Mouse (Mus musculus): ENCODE measurements around the gene Dand5. TPM values are rescaled to one million over a fixed set of nuclear protein-coding genes. Genes with fewer than 3 reads are reported as not detected.

Gene Dand5
- polyA plus RNA-seq, 1 experiment: 2.9 TPM

DNA sequence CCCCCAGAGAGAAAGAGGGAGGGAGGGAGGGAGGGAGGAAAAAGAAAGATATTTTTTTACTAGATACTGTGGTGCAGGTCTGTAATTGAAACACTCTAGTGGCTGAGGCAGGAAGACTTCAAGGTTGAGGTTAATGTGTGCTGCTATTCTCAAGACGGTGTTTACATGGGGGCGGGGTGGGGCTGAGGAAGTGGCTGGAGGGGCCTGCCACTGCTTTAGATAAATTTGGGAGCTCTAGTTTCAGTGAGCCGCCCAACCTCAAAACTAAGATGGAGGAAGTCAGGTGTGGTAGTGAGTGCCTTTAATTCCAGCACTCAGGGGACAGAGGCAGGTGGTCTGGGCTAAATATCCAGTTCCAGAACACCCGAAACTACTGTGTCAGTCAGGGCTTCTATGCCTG lies 3.0 kb upstream of the Dand5 start:
- no peak for DNase-seq
- H3K4me3 ChIP-seq (replicated peaks; ENCODE audit: extremely low read depth, low read depth, low read length): no peak overlapping the region
- WGBS: 37% methylated on average over 4 of the region's 4 CpGs
- 0 out of 2 replicates have a peak, but pooled peaks cover 2% of the 10 kb centered on the region for H3K4me1 ChIP-seq (ENCODE audit: control insufficient read depth, insufficient read depth, low read length)
- no peak for TF ChIP-seq CTCF (IDR thresholded peaks at IDR 0.05; ENCODE audit: insufficient read depth, low read length)
- no peak for TF ChIP-seq POLR2A (IDR thresholded peaks at IDR 0.05; ENCODE audit: borderline replicate concordance, extremely low read depth, low read depth, low read length)

DNA sequence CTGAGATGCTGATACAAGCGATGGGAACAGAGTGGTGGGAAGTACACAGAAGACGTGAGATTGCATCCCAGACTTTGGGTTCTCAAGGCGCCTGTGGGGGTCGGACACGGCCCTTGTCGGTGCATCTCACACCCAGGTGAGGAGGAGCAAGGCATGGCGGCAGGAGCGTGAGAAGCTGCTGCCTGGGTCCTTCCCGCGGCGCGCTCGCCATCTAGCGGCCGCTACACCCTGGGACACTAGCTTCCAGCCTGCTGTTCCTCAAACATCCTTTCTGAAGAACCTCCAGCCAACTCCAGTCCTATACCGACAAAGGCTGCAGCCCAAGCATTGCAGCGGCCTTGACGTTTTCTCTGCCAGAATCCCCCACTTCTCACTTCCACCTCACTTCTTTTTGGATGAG lies 1.0 kb upstream of the Dand5 start:
- Histone ChIP-seq H3K4me1 (ENCODE audit: control insufficient read depth, insufficient read depth, low read length) (0 out of 2 replicates have a peak, but pooled peaks cover 2% of the 10 kb centered on the region), H3K4me3 (replicated peaks; ENCODE audit: extremely low read depth, low read depth, low read length) (no peak overlapping the region)
- TF ChIP-seq POLR2A (IDR thresholded peaks at IDR 0.05; ENCODE audit: borderline replicate concordance, extremely low read depth, low read depth, low read length): no peak
- peak; percentile 75 for TF ChIP-seq CTCF (IDR thresholded peaks at IDR 0.05; ENCODE audit: insufficient read depth, low read length)
- peak; percentile 53 for DNase-seq
- WGBS: 2% methylated on average over 18 of the region's 18 CpGs

- no peak for DNase-seq
- Histone ChIP-seq H3K4me3 (replicated peaks; ENCODE audit: extremely low read depth, low read depth, low read length) (no peak overlapping the region), H3K4me1 (ENCODE audit: control insufficient read depth, insufficient read depth, low read length) (peaks cover 4% of the 10 kb centered on the region)
- TF ChIP-seq CTCF (IDR thresholded peaks at IDR 0.05; ENCODE audit: insufficient read depth, low read length): no peak
- TF ChIP-seq POLR2A (IDR thresholded peaks at IDR 0.05; ENCODE audit: borderline replicate concordance, extremely low read depth, low read depth, low read length): no peak
- WGBS: 77% methylated on average over 17 of the region's 17 CpGs
These were observed 6.5 kb downstream of the Dand5 start for GRCm38 (mm10) chr8:84816117-84816516.

- 10% methylated on average over 9 of the region's 9 CpGs for WGBS
- Histone ChIP-seq H3K4me3 (replicated peaks; ENCODE audit: extremely low read depth, low read depth, low read length) (no peak overlapping the region), H3K4me1 (ENCODE audit: control insufficient read depth, insufficient read depth, low read length) (peaks cover 4% of the 10 kb centered on the region)
- TF ChIP-seq POLR2A (IDR thresholded peaks at IDR 0.05; ENCODE audit: borderline replicate concordance, extremely low read depth, low read depth, low read length) (no peak), CTCF (IDR thresholded peaks at IDR 0.05; ENCODE audit: insufficient read depth, low read length) (peak; percentile 92)
- peak; percentile 98 for DNase-seq
These were observed 7.1 kb downstream of the Dand5 start for GRCm38 (mm10) chr8:84815547-84815946.

GRCm38 (mm10) chr8:84814555-84815441 lies 7.8 kb downstream of the Dand5 start:
- no peak overlapping the region for H3K4me3 ChIP-seq (replicated peaks; ENCODE audit: extremely low read depth, low read depth, low read length)
- WGBS: 37% methylated on average over 19 of the region's 19 CpGs
- TF ChIP-seq CTCF (IDR thresholded peaks at IDR 0.05; ENCODE audit: insufficient read depth, low read length) (no peak), POLR2A (IDR thresholded peaks at IDR 0.05; ENCODE audit: borderline replicate concordance, extremely low read depth, low read depth, low read length) (no peak)
- DNase-seq: peak; percentile 5
- peaks cover 4% of the 10 kb centered on the region for H3K4me1 ChIP-seq (ENCODE audit: control insufficient read depth, insufficient read depth, low read length)

- no peak for DNase-seq
- TF ChIP-seq CTCF (IDR thresholded peaks at IDR 0.05; ENCODE audit: insufficient read depth, low read length) (no peak), POLR2A (IDR thresholded peaks at IDR 0.05; ENCODE audit: borderline replicate concordance, extremely low read depth, low read depth, low read length) (no peak)
- 82% methylated on average over 11 of the region's 11 CpGs for WGBS
- H3K4me1 ChIP-seq (ENCODE audit: control insufficient read depth, insufficient read depth, low read length): peaks cover 4% of the 10 kb centered on the region
- H3K4me3 ChIP-seq (replicated peaks; ENCODE audit: extremely low read depth, low read depth, low read length): no peak overlapping the region
These were observed 8.4 kb downstream of the Dand5 start for GRCm38 (mm10) chr8:84814240-84814554.

GRCm38 (mm10) chr8:84813830-84814229 lies 8.8 kb downstream of the Dand5 start:
- 91% methylated on average over 3 of the region's 3 CpGs for WGBS
- Histone ChIP-seq H3K4me1 (ENCODE audit: control insufficient read depth, insufficient read depth, low read length) (peaks cover 4% of the 10 kb centered on the region), H3K4me3 (replicated peaks; ENCODE audit: extremely low read depth, low read depth, low read length) (no peak overlapping the region)
- TF ChIP-seq POLR2A (IDR thresholded peaks at IDR 0.05; ENCODE audit: borderline replicate concordance, extremely low read depth, low read depth, low read length) (no peak), CTCF (IDR thresholded peaks at IDR 0.05; ENCODE audit: insufficient read depth, low read length) (no peak)
- no peak for DNase-seq

DNA sequence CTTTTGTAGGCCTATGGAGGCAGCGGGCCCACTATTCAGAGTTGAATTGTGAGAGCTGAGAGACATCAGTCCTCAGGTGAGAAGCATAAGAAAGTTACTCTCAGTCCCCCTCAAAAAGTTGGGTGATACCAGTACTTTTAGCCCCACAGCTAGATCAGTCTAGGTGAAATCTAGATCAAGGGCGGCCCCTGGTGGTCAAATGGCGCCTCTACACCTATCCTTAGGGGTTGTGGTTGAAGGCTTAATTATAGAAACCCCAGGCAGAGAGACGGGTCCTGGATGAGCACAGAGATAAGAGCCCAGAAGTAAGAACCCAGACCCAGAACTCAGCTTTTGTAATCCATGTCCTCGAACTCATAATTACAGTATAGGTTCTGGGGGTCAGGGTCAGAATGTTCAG lies 9.6 kb downstream of the Dand5 start:
- 5% methylated on average over 5 of the region's 5 CpGs for WGBS
- Histone ChIP-seq H3K4me3 (replicated peaks; ENCODE audit: extremely low read depth, low read depth, low read length) (no peak overlapping the region), H3K4me1 (ENCODE audit: control insufficient read depth, insufficient read depth, low read length) (peaks cover 4% of the 10 kb centered on the region)
- DNase-seq: peak; percentile 80
- TF ChIP-seq CTCF (IDR thresholded peaks at IDR 0.05; ENCODE audit: insufficient read depth, low read length) (peak; percentile 67), POLR2A (IDR thresholded peaks at IDR 0.05; ENCODE audit: borderline replicate concordance, extremely low read depth, low read depth, low read length) (no peak)

GRCm38 (mm10) chr8:84811303-84811702 lies 11.3 kb downstream of the Dand5 start:
- H3K4me3 ChIP-seq (replicated peaks; ENCODE audit: extremely low read depth, low read depth, low read length): no peak overlapping the region
- TF ChIP-seq POLR2A (IDR thresholded peaks at IDR 0.05; ENCODE audit: borderline replicate concordance, extremely low read depth, low read depth, low read length): no peak
- H3K4me1 ChIP-seq (ENCODE audit: control insufficient read depth, insufficient read depth, low read length): peaks cover 4% of the 10 kb centered on the region
- DNase-seq: no peak
- 35% methylated on average over 10 of the region's 10 CpGs for WGBS

DNA sequence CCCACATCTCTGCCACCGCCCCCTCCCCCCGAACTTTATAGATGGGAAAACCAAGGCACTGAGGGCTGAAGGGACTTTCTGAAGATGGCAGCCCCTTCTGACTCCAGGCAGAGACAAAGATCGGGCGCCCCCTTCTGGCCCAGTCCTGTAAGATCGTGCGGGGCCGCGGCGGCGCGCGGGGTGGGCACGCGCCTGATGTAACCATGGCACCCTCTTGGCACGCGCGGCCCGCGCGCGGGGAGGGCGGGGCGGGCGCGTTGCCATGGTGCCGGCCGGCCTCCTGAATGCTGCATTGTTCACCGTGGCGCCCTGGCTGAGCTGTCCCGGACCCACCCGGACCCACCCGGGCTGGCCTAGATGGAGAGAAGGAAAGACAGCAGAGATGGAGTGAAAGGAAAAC lies 11.7 kb downstream of the Dand5 start:
- peak; percentile 96 for DNase-seq
- 1% methylated on average over 32 of the region's 32 CpGs for WGBS
- H3K4me3 ChIP-seq (replicated peaks; ENCODE audit: extremely low read depth, low read depth, low read length): no peak overlapping the region
- TF ChIP-seq POLR2A (IDR thresholded peaks at IDR 0.05; ENCODE audit: borderline replicate concordance, extremely low read depth, low read depth, low read length) (no peak), CTCF (IDR thresholded peaks at IDR 0.05; ENCODE audit: insufficient read depth, low read length) (peak; percentile 42)
- peaks cover 4% of the 10 kb centered on the region for H3K4me1 ChIP-seq (ENCODE audit: control insufficient read depth, insufficient read depth, low read length)
